Mouse (Mus musculus): Measurements from ENCODE around the gene Vps9d1.

GRCm38 (mm10) chr8:123279828-123280227 is 25.7 kb upstream of the Vps9d1 start:
- TF ChIP-seq CTCF (IDR thresholded peaks at IDR 0.05; ENCODE audit: extremely low read depth, insufficient read depth, insufficient read length, insufficient replicate concordance) (no peak), POLR2A (IDR thresholded peaks at IDR 0.05; ENCODE audit: low read depth, low read length) (no peak)

Measured in spleen, adult 2 months (tissue).